Mouse (Mus musculus) intestine, postnatal 0 days (tissue): ENCODE data around the gene Rae1. TPM values are rescaled to one million over a fixed set of nuclear protein-coding genes. Genes with fewer than 3 reads are reported as not detected.
A peak's percentile ranks its signal among the peaks of the same experiment; 100 is the strongest.

Source experiments
- ATAC-seq: fragments of 200-750 bp; cut with Nextera tagmentation; 2 replicates; pipeline ENCODE4 v1.8.0; 2017; ENCODE audit warnings: mild to moderate bottlenecking, moderate TSS enrichment, moderate library complexity
- H3K27ac ChIP-seq: fragments of 300-500 bp; sonication (generic); 2 replicates; pipeline ENCODE4 v1.5.1; 2014; ENCODE audit warnings: mild to moderate bottlenecking, low read depth, low read length, moderate library complexity
- H3K27me3 ChIP-seq: fragments of 300-500 bp; sonication (generic); replicated peaks from 2 replicates; pipeline ENCODE4 v1.6.1; 2014; ENCODE audit warnings: low read length, mixed read lengths; ENCODE audit not compliant: control insufficient read depth, insufficient read depth
- H3K36me3 ChIP-seq: fragments of 300-500 bp; sonication (generic); 2 replicates; pipeline ENCODE4 v1.6.1; 2014; ENCODE audit warnings: mild to moderate bottlenecking, moderate library complexity; ENCODE audit not compliant: control insufficient read depth, insufficient read depth
- H3K4me1 ChIP-seq: fragments of 300-500 bp; sonication (generic); replicated peaks from 2 replicates; pipeline ENCODE4 v1.6.1; 2014; ENCODE audit warnings: antibody characterized with exemption, low read length, mixed read lengths; ENCODE audit not compliant: control insufficient read depth, insufficient read depth
- H3K4me2 ChIP-seq: fragments of 300-500 bp; sonication (generic); replicated peaks from 2 replicates; pipeline ENCODE4 v1.6.1; 2014; ENCODE audit warnings: low read depth, mild to moderate bottlenecking, moderate library complexity
- H3K4me3 ChIP-seq: fragments of 300-500 bp; sonication (generic); 2 replicates; pipeline ENCODE4 v1.5.1; 2014; ENCODE audit warnings: low read depth, low read length
- H3K9ac ChIP-seq: fragments of 300-500 bp; sonication (generic); 2 replicates; pipeline ENCODE4 v1.6.1; 2014; ENCODE audit warnings: mild to moderate bottlenecking, low read depth, low read length
- H3K9me3 ChIP-seq: fragments of 300-500 bp; sonication (generic); 2 replicates; pipeline ENCODE4 v1.6.1; 2016; ENCODE audit warnings: mixed run types; ENCODE audit not compliant: control insufficient read depth
- CTCF ChIP-seq: sonication (generic); IDR thresholded peaks from 2 replicates; pipeline ENCODE4 v1.5.1; 2016; ENCODE audit warnings: low read depth, mild to moderate bottlenecking, control low read depth, antibody characterized with exemption, moderate library complexity
- WGBS: fragments of 180-500 bp; shearing (Covaris S2); extraction: QIAGEN DNeasy Blood & Tissue Kit; methylation state at CpG from one replicate; pipeline ENCODE4 v1.1.7; 2014; 5-methylcytosine and 5-hydroxymethylcytosine counted together
- polyA plus RNA-seq: library from polyadenylated mRNA; unstranded; fragments of >200 nt; fragmentation: Nextera tagmentation; extraction: Ambion mirVana; gene quantifications from 2 replicates; pipeline ENCODE4 v1.2.1, GENCODE M21; 2015

Gene Rae1
- polyA plus RNA-seq, 1 experiment from 2014 or later, result 63.5 TPM

DNA sequence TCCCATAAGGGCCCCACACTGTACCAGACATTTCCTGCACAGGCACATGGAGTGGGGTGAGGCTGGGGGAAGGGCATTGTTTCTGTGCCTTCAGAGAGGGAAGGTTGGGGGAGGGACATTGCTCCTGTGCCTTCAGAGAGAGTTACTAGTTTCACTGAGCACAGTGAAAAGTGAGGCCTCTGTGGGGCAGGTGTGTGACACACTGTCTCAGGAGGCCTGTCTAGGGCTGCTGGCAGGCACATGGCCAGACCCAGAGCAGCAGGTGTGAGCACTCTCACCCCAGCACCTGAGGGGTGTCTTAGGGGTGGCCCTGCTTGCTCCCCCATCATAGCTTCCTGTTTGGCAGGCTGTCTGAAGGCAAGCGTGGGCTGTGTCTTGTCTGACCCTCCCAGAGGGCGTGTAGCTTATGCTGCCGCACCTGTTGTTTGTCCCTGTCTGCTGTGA lies 26.8 kb downstream of the Rae1 start:
- H3K4me3 ChIP-seq, result no peak overlapping the region
- no peaks in the 10 kb centered on the region for H3K27me3 ChIP-seq
- H3K9me3 ChIP-seq, result no peaks in the 10 kb centered on the region
- H3K4me2 ChIP-seq, result peak overlapping the region; percentile 24
- H3K4me1 ChIP-seq, result peaks cover 16% of the 10 kb centered on the region
- TF ChIP-seq CTCF, result 0 out of 2 replicates have a peak, but pooled peaks have one; percentile 7
- WGBS, result 21% methylated on average over 3 of the region's 3 CpGs
- peaks cover 32% of the 10 kb centered on the region; the same call in 1 of the 2 replicates for H3K36me3 ChIP-seq
- H3K27ac ChIP-seq, result peak overlapping the region; percentile 71
- no peak overlapping the region for H3K9ac ChIP-seq
- ATAC-seq, result peak; percentile 83

DNA sequence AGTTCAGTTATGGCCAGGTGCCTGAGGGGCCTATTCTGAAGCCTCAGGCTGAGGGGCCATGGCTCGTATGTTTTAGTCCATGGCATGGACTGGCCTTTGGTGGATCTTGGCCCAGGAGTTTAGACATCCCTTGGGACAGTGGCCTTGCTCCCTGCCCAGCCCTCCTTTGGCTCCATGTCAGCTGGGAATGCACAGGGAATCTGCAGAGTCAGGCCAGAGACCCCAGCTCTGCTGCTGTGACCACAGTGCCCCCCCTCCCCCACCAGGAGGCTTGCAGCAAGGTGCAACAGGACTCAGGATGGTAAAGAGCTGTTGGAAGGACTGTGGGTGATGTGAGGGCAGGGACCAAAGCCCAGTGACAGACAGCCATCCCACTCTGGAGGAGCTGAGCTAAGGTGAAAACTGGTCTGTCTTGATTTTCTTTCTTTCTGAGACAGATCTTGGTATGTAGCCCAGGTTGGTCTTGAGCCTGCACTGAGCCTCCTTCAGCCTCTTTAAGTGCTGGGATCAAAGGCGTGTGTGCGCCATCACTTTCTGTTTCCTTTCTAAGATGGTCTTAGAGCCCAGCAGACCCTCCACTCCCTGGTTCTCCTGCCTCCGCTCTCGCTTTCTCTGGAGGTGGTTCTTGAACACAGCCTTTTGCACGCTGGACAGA lies 27.4 kb downstream of the Rae1 start:
- Histone ChIP-seq H3K4me1 (peaks cover 16% of the 10 kb centered on the region), H3K9ac (no peak overlapping the region)

DNA sequence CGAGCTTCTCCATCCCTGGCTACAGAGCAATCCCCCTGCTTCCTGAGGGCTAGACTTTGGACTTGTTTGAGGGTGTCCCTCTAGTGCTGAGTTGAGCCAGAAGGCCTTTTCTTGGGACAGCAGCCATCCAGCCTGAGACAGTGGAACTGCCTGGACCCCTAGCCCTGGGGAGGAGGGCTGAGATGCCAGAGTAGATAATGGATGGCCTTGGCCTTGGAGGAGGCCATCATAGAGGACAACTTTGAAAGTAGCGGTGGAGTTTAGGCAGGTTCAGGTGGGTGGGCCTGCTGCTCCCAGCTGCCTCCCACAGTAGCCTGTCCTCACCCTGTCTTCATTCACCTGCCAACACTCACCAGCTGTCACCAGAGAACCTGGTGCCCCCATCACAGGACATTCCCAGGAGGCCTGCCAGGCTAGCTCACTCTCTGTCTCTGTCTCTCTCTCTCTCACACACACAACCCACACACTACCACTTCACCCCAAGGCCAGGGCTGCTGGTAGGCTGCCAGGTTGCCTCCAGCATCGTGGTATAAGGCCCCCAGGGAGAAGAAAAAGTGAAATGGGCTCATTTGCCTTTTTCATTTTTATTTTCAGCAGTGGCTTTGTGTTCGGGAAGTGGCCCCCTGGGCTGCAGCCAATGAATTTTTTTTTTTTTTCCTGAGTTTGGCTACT lies 28.0 kb downstream of the Rae1 start:
- Histone ChIP-seq H3K27ac (peak overlapping the region; percentile 71; the same call in 1 of the 2 replicates), H3K27me3 (no peaks in the 10 kb centered on the region), H3K36me3 (peaks cover 45% of the 10 kb centered on the region), H3K9ac (no peak overlapping the region), H3K4me3 (no peak overlapping the region), H3K4me2 (no peak overlapping the region), H3K4me1 (peaks cover 16% of the 10 kb centered on the region), H3K9me3 (no peaks in the 10 kb centered on the region)
- no peak for TF ChIP-seq CTCF
- WGBS, result 69% methylated on average over 4 of the region's 4 CpGs
- no peak for ATAC-seq

More for the DNA sequence above, 27.4 kb downstream of the Rae1 start:
- no peak for ATAC-seq
- Histone ChIP-seq H3K36me3 (peaks cover 38% of the 10 kb centered on the region), H3K27me3 (no peaks in the 10 kb centered on the region), H3K27ac (peak overlapping the region; percentile 71), H3K4me2 (peak overlapping the region; percentile 24; the same call in 1 of the 2 replicates), H3K9me3 (no peaks in the 10 kb centered on the region), H3K4me3 (no peak overlapping the region)
- 76% methylated on average over 6 of the region's 6 CpGs for WGBS
- TF ChIP-seq CTCF, result no peak

DNA sequence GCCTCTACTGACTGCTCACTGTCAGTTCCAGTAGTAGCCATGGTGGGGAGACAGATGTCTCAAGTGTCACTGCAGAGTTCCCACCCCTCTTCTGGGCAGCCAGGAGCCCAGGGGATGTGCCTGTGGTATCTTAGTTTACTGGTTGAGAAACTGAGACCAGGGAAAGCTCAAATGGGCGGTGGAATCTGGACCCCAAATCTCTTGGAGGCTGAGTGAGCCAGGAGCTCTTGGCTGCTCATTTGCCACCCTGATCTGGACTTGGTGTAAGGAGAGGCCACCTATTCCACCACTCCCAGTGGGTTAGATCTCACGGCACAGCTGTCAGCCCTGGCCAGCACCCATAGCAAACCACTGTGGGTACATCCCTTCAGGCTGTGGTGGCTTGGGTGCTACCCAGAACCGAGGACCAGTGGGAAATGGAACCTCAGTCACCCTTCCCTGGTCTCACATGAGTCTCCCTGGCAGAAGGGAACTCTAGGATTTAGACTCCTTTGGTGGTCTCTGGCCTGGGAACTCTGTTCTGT lies 28.7 kb downstream of the Rae1 start:
- H3K9ac ChIP-seq, result no peak overlapping the region
- TF ChIP-seq CTCF, result 0 out of 2 replicates have a peak, but pooled peaks have one; percentile 11
- no peaks in the 10 kb centered on the region for H3K27me3 ChIP-seq
- no peaks in the 10 kb centered on the region for H3K9me3 ChIP-seq
- H3K4me2 ChIP-seq, result no peak overlapping the region
- H3K36me3 ChIP-seq, result peaks cover 50% of the 10 kb centered on the region
- H3K4me3 ChIP-seq, result no peak overlapping the region
- H3K27ac ChIP-seq, result no peak overlapping the region
- peaks cover 16% of the 10 kb centered on the region for H3K4me1 ChIP-seq
- ATAC-seq, result no peak
- 83% methylated on average over 3 of the region's 3 CpGs for WGBS

DNA sequence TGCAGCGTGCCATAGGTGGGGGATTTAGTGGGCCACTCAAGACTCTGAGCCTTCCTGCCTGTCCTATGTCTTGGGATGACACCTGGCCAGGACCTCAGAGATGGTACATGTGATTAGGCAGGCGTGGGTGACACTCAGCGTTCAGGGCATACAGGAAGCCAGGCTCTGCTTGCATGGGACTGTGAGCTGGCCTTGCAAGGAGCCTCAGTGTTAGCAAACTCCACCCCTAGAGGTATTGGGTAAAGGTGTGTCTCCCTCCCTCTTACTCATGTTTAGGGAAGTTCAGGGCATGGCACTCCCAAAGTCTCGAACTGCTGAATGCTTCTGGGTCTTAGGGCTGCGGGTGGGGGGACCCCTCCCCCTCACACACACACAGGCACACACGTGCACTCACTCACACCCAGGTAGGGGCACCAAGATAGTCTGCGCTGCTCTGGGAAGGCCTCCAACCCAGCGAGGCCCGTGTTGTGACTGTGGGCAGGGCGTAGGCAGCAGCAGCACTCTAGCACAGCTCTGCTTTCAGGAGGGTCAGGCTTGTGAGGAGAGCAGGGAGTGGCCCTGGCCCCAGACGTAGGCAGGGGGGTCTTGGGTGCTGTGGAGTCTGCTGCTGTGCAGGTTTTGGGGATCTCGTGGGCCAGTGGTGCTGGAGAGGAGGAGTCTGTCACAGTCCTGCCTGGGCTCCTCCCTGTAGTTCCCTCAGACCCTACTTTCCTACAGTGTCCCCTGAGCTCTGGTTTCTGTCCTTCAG lies 30.8 kb downstream of the Rae1 start:
- TF ChIP-seq CTCF, result no peak
- Histone ChIP-seq H3K4me3 (no peak overlapping the region), H3K4me2 (no peak overlapping the region), H3K36me3 (peaks cover 60% of the 10 kb centered on the region), H3K27ac (no peak overlapping the region; the same call in 1 of the 2 replicates), H3K27me3 (no peaks in the 10 kb centered on the region), H3K9ac (no peak overlapping the region), H3K4me1 (peaks cover 9% of the 10 kb centered on the region), H3K9me3 (no peaks in the 10 kb centered on the region)
- WGBS, result 53% methylated on average over 12 of the region's 12 CpGs
- no peak for ATAC-seq

DNA sequence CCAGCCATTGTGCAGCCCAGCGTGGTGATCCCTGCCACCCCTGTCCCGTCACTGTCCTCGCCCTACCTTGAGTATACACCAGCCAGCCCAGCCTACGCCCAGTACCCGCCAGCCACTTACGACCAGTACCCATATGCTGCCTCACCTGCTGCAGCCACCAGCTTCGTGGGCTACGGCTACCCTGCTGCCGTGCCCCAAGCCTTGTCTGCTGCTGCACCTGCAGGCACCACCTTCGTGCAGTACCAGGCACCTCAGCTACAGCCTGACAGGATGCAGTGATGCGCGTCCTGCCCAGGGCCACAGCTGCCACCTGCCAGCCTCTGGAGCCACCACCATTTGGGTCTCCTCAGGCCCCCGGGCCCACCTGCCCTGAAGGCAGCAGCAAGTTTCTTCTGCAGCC lies 33.6 kb downstream of the Rae1 start:
- H3K9ac ChIP-seq, result no peak overlapping the region

More for the DNA sequence above, 33.6 kb downstream of the Rae1 start:
- Histone ChIP-seq H3K27me3 (no peaks in the 10 kb centered on the region), H3K4me3 (no peak overlapping the region), H3K4me1 (no peaks in the 10 kb centered on the region), H3K9me3 (no peaks in the 10 kb centered on the region), H3K4me2 (no peak overlapping the region), H3K36me3 (peaks cover 53% of the 10 kb centered on the region), H3K27ac (no peak overlapping the region)
- 88% methylated on average over 13 of the region's 13 CpGs for WGBS
- no peak for TF ChIP-seq CTCF
- no peak for ATAC-seq
